Mouse (Mus musculus): Measurements from ENCODE around the gene Mcfd2.

The Mcfd2 gene

GRCm38 (mm10) chr17:87236725-87237650 is 28.7 kb downstream of the Mcfd2 start:
- DNase-seq (ENCODE audit: low spot score) = no peak

GRCm38 (mm10) chr17:87235019-87235418 is 30.7 kb downstream of the Mcfd2 start:
- no peak for DNase-seq (ENCODE audit: low spot score)

- DNase-seq (ENCODE audit: low spot score) = no peak
Measured at GRCm38 (mm10) chr17:87227878-87228277, 37.9 kb downstream of the Mcfd2 start.

- DNase-seq (ENCODE audit: low spot score) = no peak
Measured at GRCm38 (mm10) chr17:87226079-87226640, 39.6 kb downstream of the Mcfd2 start.

GRCm38 (mm10) chr17:87225384-87225783 is 40.4 kb downstream of the Mcfd2 start:
- DNase-seq (ENCODE audit: low spot score) = no peak

- no peak for DNase-seq (ENCODE audit: low spot score)
Measured at GRCm38 (mm10) chr17:87224461-87224860, 41.3 kb downstream of the Mcfd2 start.

- no peak for DNase-seq (ENCODE audit: low spot score)
Measured at GRCm38 (mm10) chr17:87219456-87219855, 46.3 kb downstream of the Mcfd2 start.

- DNase-seq (ENCODE audit: low spot score) = peak; percentile 36
Measured at GRCm38 (mm10) chr17:87214523-87214922, 51.2 kb downstream of the Mcfd2 start.

- DNase-seq (ENCODE audit: low spot score) = no peak
Measured at GRCm38 (mm10) chr17:87210525-87210924, 55.2 kb downstream of the Mcfd2 start.

- peak; percentile 32 for DNase-seq (ENCODE audit: low spot score)
Measured at GRCm38 (mm10) chr17:87206885-87207284, 58.9 kb downstream of the Mcfd2 start.
